Mouse (Mus musculus) limb, embryonic 13.5 days (tissue): ENCODE measurements around the gene Med29. TPM values are rescaled to one million over a fixed set of nuclear protein-coding genes. Genes with fewer than 3 reads are reported as not detected.

Source experiments
- ATAC-seq: fragments of 200-750 bp; cut with Nextera tagmentation; 2 replicates; pipeline ENCODE4 v1.8.0; 2017; ENCODE audit warnings: low read depth, moderate number of reproducible peaks, moderate TSS enrichment; ENCODE audit not compliant: low FRiP score
- H3K27ac ChIP-seq: fragments of 300-500 bp; sonication (generic); 2 replicates; pipeline ENCODE4 v1.5.1; 2015; ENCODE audit warnings: inconsistent platforms, mild to moderate bottlenecking, moderate library complexity
- H3K27me3 ChIP-seq: fragments of 300-500 bp; sonication (generic); 2 replicates; pipeline ENCODE4 v1.6.1; 2015; ENCODE audit warnings: mild to moderate bottlenecking, inconsistent platforms
- H3K36me3 ChIP-seq: fragments of 300-500 bp; sonication (generic); 2 replicates; pipeline ENCODE4 v1.6.1; 2015; ENCODE audit warnings: inconsistent platforms, mild to moderate bottlenecking, moderate library complexity
- H3K4me1 ChIP-seq: fragments of 300-500 bp; sonication (generic); 2 replicates; pipeline ENCODE4 v1.6.1; 2015; ENCODE audit warnings: inconsistent platforms
- H3K4me2 ChIP-seq: fragments of 300-500 bp; sonication (generic); replicated peaks from 2 replicates; pipeline ENCODE4 v1.6.1; 2015; ENCODE audit warnings: inconsistent platforms, mild to moderate bottlenecking, moderate library complexity
- H3K4me3 ChIP-seq: fragments of 300-500 bp; sonication (generic); 2 replicates; pipeline ENCODE4 v1.5.1; 2015; ENCODE audit warnings: moderate library complexity, mild to moderate bottlenecking, inconsistent platforms
- H3K9ac ChIP-seq: fragments of 300-500 bp; sonication (generic); 2 replicates; pipeline ENCODE4 v1.6.1; 2015; ENCODE audit warnings: mild to moderate bottlenecking, inconsistent platforms
- H3K9me3 ChIP-seq: fragments of 300-500 bp; sonication (generic); 2 replicates; pipeline ENCODE4 v1.6.1; 2016; ENCODE audit warnings: inconsistent platforms
- WGBS: fragments of 180-500 bp; shearing (Covaris S2); methylation state at CpG from one replicate; pipeline ENCODE4 v1.1.7; 2015; 5-methylcytosine and 5-hydroxymethylcytosine counted together
- polyA plus RNA-seq: library from polyadenylated mRNA; unstranded; fragments of >200 nt; fragmentation: Nextera tagmentation; extraction: Ambion mirVana; gene quantifications from 2 replicates; pipeline ENCODE4 v1.2.1, GENCODE M21; 2015

Gene Med29
- polyA plus RNA-seq, 1 experiment from 2014 or later = 47.9 TPM

- Histone ChIP-seq H3K27ac (no peak overlapping the region), H3K4me1 (no peaks in the 10 kb centered on the region), H3K9ac (no peak overlapping the region), H3K4me2 (no peak overlapping the region), H3K9me3 (no peaks in the 10 kb centered on the region), H3K36me3 (peaks cover 70% of the 10 kb centered on the region), H3K27me3 (no peaks in the 10 kb centered on the region), H3K4me3 (no peak overlapping the region)
- ATAC-seq = no peak
- WGBS = 95% methylated on average over 1 of the region's 1 CpGs
These were observed 30.5 kb upstream of the Med29 start for GRCm38 (mm10) chr7:28423018-28423417.

- Histone ChIP-seq H3K27me3 (no peaks in the 10 kb centered on the region), H3K27ac (no peak overlapping the region), H3K4me1 (no peaks in the 10 kb centered on the region), H3K9me3 (no peaks in the 10 kb centered on the region), H3K4me3 (no peak overlapping the region), H3K36me3 (peaks cover 94% of the 10 kb centered on the region), H3K4me2 (no peak overlapping the region), H3K9ac (no peak overlapping the region)
- 98% methylated on average over 2 of the region's 2 CpGs for WGBS
- ATAC-seq = no peak
These were observed 26.9 kb upstream of the Med29 start for GRCm38 (mm10) chr7:28419416-28419815.

DNA sequence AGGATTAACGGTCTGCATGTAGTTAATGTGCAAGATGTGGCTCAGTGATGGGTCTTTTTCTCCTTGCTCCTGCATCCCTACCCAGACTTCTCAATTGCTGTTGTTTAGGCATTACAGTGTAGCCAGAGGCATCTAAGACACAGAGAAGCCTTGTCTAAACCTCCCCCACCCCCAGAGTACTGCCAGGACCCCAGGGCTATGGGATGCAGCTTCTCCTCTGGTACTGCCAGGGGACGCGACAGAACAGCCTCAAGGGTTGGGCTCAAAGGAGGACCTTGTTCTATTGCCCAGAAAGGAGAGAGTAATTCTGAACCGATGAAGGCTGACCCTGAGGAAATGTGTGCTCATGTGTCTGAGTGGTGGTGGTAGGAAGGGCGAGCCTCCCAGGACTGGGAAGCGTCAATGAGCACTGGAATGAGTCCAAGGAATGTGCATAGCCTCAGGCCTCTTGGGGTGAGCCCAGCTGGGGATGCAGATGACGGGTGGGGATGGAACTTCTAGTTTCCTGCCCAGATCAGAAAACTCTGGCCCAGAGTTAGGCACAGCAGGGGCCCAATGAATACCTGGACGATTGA, 25.7 kb upstream of the Med29 start:
- Histone ChIP-seq H3K9ac (no peak overlapping the region), H3K9me3 (no peaks in the 10 kb centered on the region), H3K27me3 (no peaks in the 10 kb centered on the region), H3K4me3 (no peak overlapping the region), H3K27ac (no peak overlapping the region), H3K4me1 (no peaks in the 10 kb centered on the region), H3K36me3 (peaks cover 99% of the 10 kb centered on the region), H3K4me2 (no peak overlapping the region)
- 75% methylated on average over 8 of the region's 8 CpGs for WGBS
- ATAC-seq = no peak

- peaks cover 99% of the 10 kb centered on the region for H3K36me3 ChIP-seq
These were observed 24.9 kb upstream of the Med29 start for GRCm38 (mm10) chr7:28417368-28417767.

DNA sequence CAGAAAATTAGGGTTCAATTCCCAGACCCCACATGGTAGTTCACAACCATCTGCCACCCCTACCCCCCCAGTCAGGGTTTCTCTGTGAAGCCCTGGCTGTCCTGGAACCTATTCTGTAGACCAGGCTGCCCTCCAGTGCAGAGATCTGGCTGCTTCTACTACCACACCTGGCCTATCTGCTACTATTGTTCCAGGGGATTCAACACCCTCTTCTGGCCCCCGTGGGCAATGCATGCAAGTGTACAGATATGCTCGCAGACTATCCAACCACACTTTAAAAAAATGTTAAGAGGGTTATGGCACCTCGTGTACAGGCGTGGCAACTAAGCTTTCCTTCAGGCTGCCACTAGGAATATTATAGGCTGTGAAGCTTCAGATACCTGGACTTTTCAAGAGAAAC, 20.3 kb upstream of the Med29 start:
- 87% methylated on average over 4 of the region's 4 CpGs for WGBS

More at GRCm38 (mm10) chr7:28417368-28417767, 24.9 kb upstream of the Med29 start:
- no peak overlapping the region for H3K27ac ChIP-seq
- 0 out of 2 replicates have a peak overlapping the region, but pooled peaks have one; percentile 31 for H3K9ac ChIP-seq
- no peak for ATAC-seq
- no peaks in the 10 kb centered on the region for H3K4me1 ChIP-seq
- no peaks in the 10 kb centered on the region for H3K27me3 ChIP-seq
- no peak overlapping the region for H3K4me2 ChIP-seq
- H3K9me3 ChIP-seq = no peaks in the 10 kb centered on the region
- H3K4me3 ChIP-seq = no peak overlapping the region

GRCm38 (mm10) chr7:28410841-28411475, 18.4 kb upstream of the Med29 start:
- H3K4me3 ChIP-seq = no peak overlapping the region
- H3K9ac ChIP-seq = no peak overlapping the region
- no peak for ATAC-seq
- 88% methylated on average over 3 of the region's 3 CpGs for WGBS
- no peaks in the 10 kb centered on the region for H3K9me3 ChIP-seq
- no peak overlapping the region for H3K4me2 ChIP-seq
- no peaks in the 10 kb centered on the region for H3K4me1 ChIP-seq
- no peaks in the 10 kb centered on the region for H3K27me3 ChIP-seq
- H3K36me3 ChIP-seq = peaks cover 95% of the 10 kb centered on the region
- no peak overlapping the region for H3K27ac ChIP-seq

More for the DNA sequence above, 20.3 kb upstream of the Med29 start:
- Histone ChIP-seq H3K4me2 (no peak overlapping the region), H3K36me3 (peaks cover 95% of the 10 kb centered on the region), H3K4me3 (no peak overlapping the region), H3K4me1 (no peaks in the 10 kb centered on the region), H3K27ac (no peak overlapping the region), H3K27me3 (no peaks in the 10 kb centered on the region), H3K9me3 (no peaks in the 10 kb centered on the region), H3K9ac (no peak overlapping the region)
- ATAC-seq = no peak

- Histone ChIP-seq H3K27ac (no peak overlapping the region), H3K4me1 (no peaks in the 10 kb centered on the region), H3K9ac (no peak overlapping the region), H3K9me3 (no peaks in the 10 kb centered on the region), H3K36me3 (peaks cover 95% of the 10 kb centered on the region), H3K4me3 (no peak overlapping the region), H3K27me3 (no peaks in the 10 kb centered on the region), H3K4me2 (no peak overlapping the region)
- WGBS = 74% methylated on average over 3 of the region's 3 CpGs
- no peak for ATAC-seq
These were observed 9.4 kb upstream of the Med29 start for GRCm38 (mm10) chr7:28401942-28402341.

GRCm38 (mm10) chr7:28401030-28401429, 8.5 kb upstream of the Med29 start:
- 100% methylated on average over 1 of the region's 1 CpGs for WGBS

DNA sequence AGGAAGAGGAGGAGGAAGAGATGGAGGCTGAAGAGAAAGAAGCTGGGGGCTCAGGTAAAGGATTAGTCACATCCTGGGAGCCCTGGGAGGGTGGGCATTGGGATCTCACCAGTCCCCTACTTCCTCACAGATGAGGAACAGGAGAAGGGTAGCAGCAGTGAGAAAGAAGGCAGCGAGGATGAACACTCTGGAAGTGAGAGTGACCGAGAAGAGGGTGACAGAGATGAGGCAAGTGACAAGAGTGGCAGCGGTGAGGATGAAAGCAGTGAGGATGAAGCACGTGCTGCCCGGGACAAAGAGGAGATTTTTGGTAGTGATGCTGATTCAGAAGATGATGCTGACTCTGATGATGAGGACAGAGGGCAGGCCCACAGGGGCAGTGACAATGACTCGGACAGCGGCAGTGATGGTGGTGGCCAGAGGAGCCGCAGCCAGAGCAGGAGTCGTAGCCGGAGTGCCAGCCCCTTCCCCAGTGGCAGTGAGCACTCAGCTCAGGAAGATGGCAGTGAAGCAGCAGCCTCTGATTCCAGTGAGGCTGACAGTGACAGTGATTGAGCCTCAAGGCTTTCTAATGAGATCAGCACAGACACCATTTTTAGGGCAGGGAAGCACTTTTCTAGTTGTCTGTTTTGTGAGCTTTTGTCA, 6.3 kb upstream of the Med29 start:
- Histone ChIP-seq H3K27ac (no peak overlapping the region), H3K4me3 (no peak overlapping the region), H3K4me1 (peaks cover 2% of the 10 kb centered on the region), H3K36me3 (peaks cover 90% of the 10 kb centered on the region), H3K9ac (no peak overlapping the region), H3K9me3 (no peaks in the 10 kb centered on the region), H3K27me3 (no peaks in the 10 kb centered on the region), H3K4me2 (no peak overlapping the region)
- 91% methylated on average over 10 of the region's 10 CpGs for WGBS
- no peak for ATAC-seq

More at GRCm38 (mm10) chr7:28401030-28401429, 8.5 kb upstream of the Med29 start:
- H3K9ac ChIP-seq = no peak overlapping the region
- no peak overlapping the region for H3K27ac ChIP-seq
- H3K27me3 ChIP-seq = no peaks in the 10 kb centered on the region
- no peak for ATAC-seq
- H3K9me3 ChIP-seq = no peaks in the 10 kb centered on the region
- H3K4me1 ChIP-seq = no peaks in the 10 kb centered on the region
- H3K36me3 ChIP-seq = peaks cover 95% of the 10 kb centered on the region
- H3K4me3 ChIP-seq = no peak overlapping the region
- H3K4me2 ChIP-seq = no peak overlapping the region

- H3K27ac ChIP-seq = no peak overlapping the region
- H3K9ac ChIP-seq = no peak overlapping the region
- H3K36me3 ChIP-seq = peaks cover 82% of the 10 kb centered on the region
- 73% methylated on average over 3 of the region's 3 CpGs for WGBS
- H3K4me1 ChIP-seq = peaks cover 8% of the 10 kb centered on the region
- no peak overlapping the region for H3K4me2 ChIP-seq
- ATAC-seq = no peak
- no peaks in the 10 kb centered on the region for H3K27me3 ChIP-seq
- no peaks in the 10 kb centered on the region for H3K9me3 ChIP-seq
- H3K4me3 ChIP-seq = no peak overlapping the region
These were observed 5.5 kb upstream of the Med29 start for GRCm38 (mm10) chr7:28398000-28398399.

DNA sequence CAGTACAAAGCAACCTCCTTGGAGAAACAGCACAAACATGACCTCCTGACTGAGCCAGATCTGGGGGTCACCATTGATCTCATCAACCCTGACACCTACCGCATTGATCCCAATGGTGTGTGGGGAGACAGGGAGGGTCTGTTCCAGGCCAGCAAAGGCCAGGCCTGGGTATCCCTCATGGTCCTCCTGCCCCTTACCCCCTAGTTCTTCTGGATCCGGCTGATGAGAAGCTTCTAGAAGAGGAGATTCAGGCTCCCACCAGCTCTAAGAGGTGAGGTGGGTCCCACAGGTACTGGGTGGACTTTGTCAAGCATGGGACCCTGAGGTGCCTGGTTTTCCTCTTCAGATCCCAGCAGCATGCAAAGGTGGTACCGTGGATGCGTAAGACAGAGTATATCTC, 2.9 kb upstream of the Med29 start:
- no peak overlapping the region for H3K27ac ChIP-seq
- no peak for ATAC-seq
- 93% methylated on average over 4 of the region's 4 CpGs for WGBS
- no peak overlapping the region for H3K4me3 ChIP-seq
- peaks cover 17% of the 10 kb centered on the region for H3K4me1 ChIP-seq
- H3K4me2 ChIP-seq = no peak overlapping the region
- no peaks in the 10 kb centered on the region for H3K27me3 ChIP-seq
- H3K36me3 ChIP-seq = peaks cover 61% of the 10 kb centered on the region
- no peaks in the 10 kb centered on the region for H3K9me3 ChIP-seq
- no peak overlapping the region for H3K9ac ChIP-seq

DNA sequence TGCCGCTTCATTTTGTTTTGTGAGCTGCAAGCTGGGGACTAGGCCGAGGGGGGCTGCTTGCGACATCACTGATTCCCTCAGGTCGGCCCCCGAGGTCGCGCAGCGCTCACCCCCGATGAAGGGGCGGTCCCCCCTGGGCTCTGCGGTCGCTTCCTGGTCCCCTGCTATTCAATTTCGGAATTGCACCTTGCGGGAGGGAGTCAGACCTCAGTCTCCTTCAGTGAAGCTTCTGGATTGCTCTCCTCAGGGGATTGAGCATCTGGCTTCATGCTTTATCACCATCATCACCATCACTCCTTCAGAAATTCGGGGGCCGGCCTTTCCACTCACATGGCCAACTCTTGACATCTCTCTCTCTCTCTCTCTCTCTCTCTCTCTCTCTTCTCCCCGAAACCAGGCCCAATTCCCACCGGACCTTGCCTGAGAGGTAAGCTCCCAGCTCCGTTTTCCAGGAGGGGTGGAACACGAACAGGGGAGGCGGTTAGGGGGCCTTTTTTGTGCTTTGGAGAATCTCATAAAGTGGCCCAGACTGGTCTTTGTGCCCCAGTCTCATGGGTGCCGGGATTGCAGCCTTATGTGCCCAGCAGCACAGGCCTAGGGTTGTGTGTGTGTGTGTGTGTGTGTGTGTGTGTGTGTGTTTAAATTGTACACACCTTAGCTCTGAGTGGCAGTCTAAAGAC, 904 bp upstream of the Med29 start:
- Histone ChIP-seq H3K36me3 (peaks cover 61% of the 10 kb centered on the region), H3K9me3 (no peaks in the 10 kb centered on the region), H3K4me1 (peaks cover 17% of the 10 kb centered on the region), H3K4me3 (peak overlapping the region; percentile 93), H3K27ac (peak overlapping the region; percentile 76), H3K27me3 (no peaks in the 10 kb centered on the region), H3K4me2 (peak overlapping the region; percentile 96), H3K9ac (peak overlapping the region; percentile 92)
- ATAC-seq = no peak
- WGBS = 4% methylated on average over 22 of the region's 22 CpGs
